Mouse (Mus musculus) forebrain, embryonic 10.5 days (tissue): ENCODE results near the gene Olfr545. TPM values are rescaled to one million over a fixed set of nuclear protein-coding genes. Genes with fewer than 3 reads are reported as not detected.
"Not testable (repeated sequence)": the region's sequence is repeated elsewhere in the genome, so short reads cannot be mapped to it uniquely, and the experiment has no call there.

ENCODE experiments used
- DNase-seq: peaks from one replicate; pipeline ENCODE4 v3.0.0-alpha.2; 2017; ENCODE audit warnings: low spot score; ENCODE audit errors: extremely low spot score
- H3K27ac ChIP-seq: fragments of 300-500 bp; sonication (generic); 2 replicates; pipeline ENCODE4 v1.5.1; 2016; ENCODE audit warnings: mild to moderate bottlenecking
- H3K27me3 ChIP-seq: fragments of 300-500 bp; sonication (generic); 2 replicates; pipeline ENCODE4 v1.6.1; 2016; ENCODE audit warnings: mild to moderate bottlenecking; ENCODE audit not compliant: poor library complexity, severe bottlenecking
- H3K36me3 ChIP-seq: fragments of 300-500 bp; sonication (generic); replicated peaks from 2 replicates; pipeline ENCODE4 v1.6.1; 2016; ENCODE audit warnings: mild to moderate bottlenecking, moderate library complexity
- H3K4me1 ChIP-seq: fragments of 300-500 bp; sonication (generic); 2 replicates; pipeline ENCODE4 v1.6.1; 2016
- H3K4me3 ChIP-seq: fragments of 300-500 bp; sonication (generic); 2 replicates; pipeline ENCODE4 v1.5.1; 2016; ENCODE audit warnings: mild to moderate bottlenecking, moderate library complexity
- H3K9me3 ChIP-seq: fragments of 300-500 bp; sonication (generic); 2 replicates; pipeline ENCODE4 v1.6.1; 2016; ENCODE audit warnings: mild to moderate bottlenecking, moderate library complexity
- WGBS: fragments of 180-500 bp; shearing (Covaris S2); methylation state at CpG from one replicate; pipeline ENCODE4 v1.1.7; 2016; 5-methylcytosine and 5-hydroxymethylcytosine counted together
- polyA plus RNA-seq: library from polyadenylated mRNA; unstranded; fragments of >200 nt; fragmentation: Nextera tagmentation; extraction: Ambion mirVana; gene quantifications from 2 replicates; pipeline ENCODE4 v1.2.1, GENCODE M21; 2016

The Olfr545 gene
- polyA plus RNA-seq, 1 experiment from 2014 or later: 0.05 TPM

GRCm38 (mm10) chr7:102506848-102507247, 7.5 kb upstream of the Olfr545 start:
- no peaks in the 10 kb centered on the region for H3K4me1 ChIP-seq
- H3K27ac ChIP-seq: no peak overlapping the region
- no peaks in the 10 kb centered on the region for H3K36me3 ChIP-seq
- H3K4me3 ChIP-seq: no peak overlapping the region
- H3K27me3 ChIP-seq: peaks cover 9% of the 10 kb centered on the region
- no peaks in the 10 kb centered on the region for H3K9me3 ChIP-seq
- 36% methylated on average over 3 of the region's 3 CpGs for WGBS
- peak; percentile 65 for DNase-seq

- H3K27ac ChIP-seq: no peak overlapping the region
- no peaks in the 10 kb centered on the region for H3K4me1 ChIP-seq
- WGBS: 86% methylated on average over 5 of the region's 5 CpGs
- H3K36me3 ChIP-seq: no peaks in the 10 kb centered on the region
- no peaks in the 10 kb centered on the region for H3K27me3 ChIP-seq
- no peak for DNase-seq
- no peaks in the 10 kb centered on the region for H3K9me3 ChIP-seq
- H3K4me3 ChIP-seq: no peak overlapping the region
Observed at GRCm38 (mm10) chr7:102501986-102502385, 2.6 kb upstream of the Olfr545 start.

- not testable (repeated sequence) for H3K27me3 ChIP-seq, H3K4me1 ChIP-seq, H3K27ac ChIP-seq, H3K4me3 ChIP-seq, DNase-seq, H3K9me3 ChIP-seq, H3K36me3 ChIP-seq
- 59% methylated on average over 7 of the region's 7 CpGs for WGBS
Observed at GRCm38 (mm10) chr7:102494416-102494815, 5.0 kb downstream of the Olfr545 start.

GRCm38 (mm10) chr7:102488161-102488560, 11.2 kb downstream of the Olfr545 start, which contains the start of gene Olfr544:
Gene Olfr544, minus strand, starts transcription at chr7:102488313.
- 59% methylated on average over 1 of the region's 1 CpGs for WGBS
- no peaks in the 10 kb centered on the region for H3K4me1 ChIP-seq
- H3K27ac ChIP-seq: no peak within 1 kb of the TSS
- no peaks in the 10 kb centered on the region for H3K36me3 ChIP-seq
- no peaks in the 10 kb centered on the region for H3K9me3 ChIP-seq
- no peaks in the 10 kb centered on the region for H3K27me3 ChIP-seq
- DNase-seq: no peak
- no peak within 1 kb of the TSS for H3K4me3 ChIP-seq

- Histone ChIP-seq H3K27ac (no peak overlapping the region), H3K4me3 (no peak overlapping the region), H3K36me3 (no peaks in the 10 kb centered on the region), H3K9me3 (no peaks in the 10 kb centered on the region), H3K4me1 (no peaks in the 10 kb centered on the region), H3K27me3 (no peaks in the 10 kb centered on the region)
- DNase-seq: no peak
- 73% methylated on average over 1 of the region's 1 CpGs for WGBS
Observed at GRCm38 (mm10) chr7:102486105-102486504, 13.3 kb downstream of the Olfr545 start.

- H3K4me1 ChIP-seq, H3K27ac ChIP-seq, DNase-seq, H3K9me3 ChIP-seq, H3K27me3 ChIP-seq, H3K36me3 ChIP-seq, H3K4me3 ChIP-seq: not testable (repeated sequence)
- 81% methylated on average over 8 of the region's 8 CpGs for WGBS
Observed at GRCm38 (mm10) chr7:102484766-102485165, 14.6 kb downstream of the Olfr545 start.

GRCm38 (mm10) chr7:102483665-102484064, 15.7 kb downstream of the Olfr545 start:
- no peak overlapping the region for H3K27ac ChIP-seq
- H3K27me3 ChIP-seq: no peaks in the 10 kb centered on the region
- H3K4me3 ChIP-seq: no peak overlapping the region
- 91% methylated on average over 2 of the region's 2 CpGs for WGBS
- no peaks in the 10 kb centered on the region for H3K36me3 ChIP-seq
- DNase-seq: no peak
- no peaks in the 10 kb centered on the region for H3K9me3 ChIP-seq
- no peaks in the 10 kb centered on the region for H3K4me1 ChIP-seq

GRCm38 (mm10) chr7:102481579-102481978, 17.8 kb downstream of the Olfr545 start, which contains the start of gene Olfr543:
Gene Olfr543, minus strand, starts transcription at chr7:102481679.
- Histone ChIP-seq H3K27me3 (no peaks in the 10 kb centered on the region), H3K36me3 (peaks cover 9% of the 10 kb centered on the region), H3K4me3 (no peak within 1 kb of the TSS), H3K27ac (no peak within 1 kb of the TSS), H3K9me3 (no peaks in the 10 kb centered on the region), H3K4me1 (no peaks in the 10 kb centered on the region)
- no peak for DNase-seq
- WGBS: 95% methylated on average over 4 of the region's 4 CpGs

- Histone ChIP-seq H3K36me3 (peaks cover 9% of the 10 kb centered on the region), H3K4me1 (no peaks in the 10 kb centered on the region), H3K27ac (no peak overlapping the region), H3K4me3 (no peak overlapping the region), H3K27me3 (no peaks in the 10 kb centered on the region), H3K9me3 (no peaks in the 10 kb centered on the region)
- WGBS: 95% methylated on average over 4 of the region's 4 CpGs
- no peak for DNase-seq
Observed at GRCm38 (mm10) chr7:102480821-102481220, 18.6 kb downstream of the Olfr545 start.

- no peak for DNase-seq
- H3K4me3 ChIP-seq: no peak overlapping the region
- no peaks in the 10 kb centered on the region for H3K27me3 ChIP-seq
- WGBS: 89% methylated on average over 5 of the region's 5 CpGs
- H3K36me3 ChIP-seq: peaks cover 9% of the 10 kb centered on the region
- no peak overlapping the region for H3K27ac ChIP-seq
- no peaks in the 10 kb centered on the region for H3K9me3 ChIP-seq
- H3K4me1 ChIP-seq: no peaks in the 10 kb centered on the region
Observed at GRCm38 (mm10) chr7:102479368-102480078, 19.9 kb downstream of the Olfr545 start.

GRCm38 (mm10) chr7:102478926-102479325, 20.4 kb downstream of the Olfr545 start:
- no peaks in the 10 kb centered on the region for H3K9me3 ChIP-seq
- peaks cover 9% of the 10 kb centered on the region for H3K36me3 ChIP-seq
- 81% methylated on average over 3 of the region's 3 CpGs for WGBS
- no peak overlapping the region for H3K27ac ChIP-seq
- no peaks in the 10 kb centered on the region for H3K27me3 ChIP-seq
- H3K4me3 ChIP-seq: no peak overlapping the region
- DNase-seq: no peak
- H3K4me1 ChIP-seq: no peaks in the 10 kb centered on the region

GRCm38 (mm10) chr7:102478425-102478824, 20.9 kb downstream of the Olfr545 start:
- Histone ChIP-seq H3K9me3 (no peaks in the 10 kb centered on the region), H3K27me3 (no peaks in the 10 kb centered on the region), H3K27ac (no peak overlapping the region), H3K36me3 (peaks cover 9% of the 10 kb centered on the region), H3K4me1 (no peaks in the 10 kb centered on the region), H3K4me3 (no peak overlapping the region)
- DNase-seq: no peak
- WGBS: 90% methylated on average over 4 of the region's 4 CpGs

- Histone ChIP-seq H3K4me1 (no peaks in the 10 kb centered on the region), H3K27ac (no peak overlapping the region), H3K9me3 (no peaks in the 10 kb centered on the region), H3K36me3 (peaks cover 9% of the 10 kb centered on the region), H3K4me3 (no peak overlapping the region), H3K27me3 (no peaks in the 10 kb centered on the region)
- WGBS: 83% methylated on average over 11 of the region's 11 CpGs
- DNase-seq: no peak
Observed at GRCm38 (mm10) chr7:102477377-102477776, 22.0 kb downstream of the Olfr545 start.
